Mouse (Mus musculus): Measurements from ENCODE around the gene Ubiad1.

Ubiad1 gene

GRCm38 (mm10) chr4:148444250-148444967 is at the start of gene Ubiad1:
Gene Ubiad1, minus strand, starts transcription at chr4:148444771.
- peak; percentile 92 to 97 for DNase-seq (ENCODE audit: inconsistent age in 2 of 2, low spot score in 1 of 2)

- peak in 1 of 2 experiments; percentile 65 for DNase-seq (ENCODE audit: inconsistent age in 2 of 2, low spot score in 1 of 2)
Measured at GRCm38 (mm10) chr4:148491448-148491847, 46.9 kb upstream of the Ubiad1 start.

GRCm38 (mm10) chr4:148490502-148490901 is 45.9 kb upstream of the Ubiad1 start:
- DNase-seq (ENCODE audit: inconsistent age in 2 of 2, low spot score in 1 of 2) = peak; percentile 51 to 79

- no peak for DNase-seq (ENCODE audit: inconsistent age in 2 of 2, low spot score in 1 of 2)
Measured at GRCm38 (mm10) chr4:148487841-148488240, 43.3 kb upstream of the Ubiad1 start.

- no peak for DNase-seq (ENCODE audit: inconsistent age in 2 of 2, low spot score in 1 of 2)
Measured at GRCm38 (mm10) chr4:148484511-148484910, 39.9 kb upstream of the Ubiad1 start.

- DNase-seq (ENCODE audit: inconsistent age in 2 of 2, low spot score in 1 of 2) = peak in 1 of 2 experiments; percentile 41
Measured at GRCm38 (mm10) chr4:148481557-148482168, 37.1 kb upstream of the Ubiad1 start.

GRCm38 (mm10) chr4:148480245-148480644 is 35.7 kb upstream of the Ubiad1 start:
- DNase-seq (ENCODE audit: inconsistent age in 2 of 2, low spot score in 1 of 2) = no peak

- DNase-seq (ENCODE audit: inconsistent age in 2 of 2, low spot score in 1 of 2) = no peak
Measured at GRCm38 (mm10) chr4:148473496-148473895, 28.9 kb upstream of the Ubiad1 start.

GRCm38 (mm10) chr4:148472436-148473174 is 28.0 kb upstream of the Ubiad1 start:
- peak in 1 of 2 experiments; percentile 75 for DNase-seq (ENCODE audit: inconsistent age in 2 of 2, low spot score in 1 of 2)

GRCm38 (mm10) chr4:148471363-148471806 is 26.8 kb upstream of the Ubiad1 start:
- no peak for DNase-seq (ENCODE audit: inconsistent age in 2 of 2, low spot score in 1 of 2)

GRCm38 (mm10) chr4:148469487-148470252 is 25.1 kb upstream of the Ubiad1 start:
- no peak for DNase-seq (ENCODE audit: inconsistent age in 2 of 2, low spot score in 1 of 2)

GRCm38 (mm10) chr4:148468396-148468795 is 23.8 kb upstream of the Ubiad1 start:
- no peak for DNase-seq (ENCODE audit: inconsistent age in 2 of 2, low spot score in 1 of 2)

GRCm38 (mm10) chr4:148466511-148467079 is 22.0 kb upstream of the Ubiad1 start:
- DNase-seq (ENCODE audit: inconsistent age in 2 of 2, low spot score in 1 of 2) = peak; percentile 47 to 84

- no peak for DNase-seq (ENCODE audit: inconsistent age in 2 of 2, low spot score in 1 of 2)
Measured at GRCm38 (mm10) chr4:148464869-148465268, 20.3 kb upstream of the Ubiad1 start.

GRCm38 (mm10) chr4:148464301-148464700 is 19.7 kb upstream of the Ubiad1 start:
- DNase-seq (ENCODE audit: inconsistent age in 2 of 2, low spot score in 1 of 2) = no peak

GRCm38 (mm10) chr4:148463208-148463960 is 18.8 kb upstream of the Ubiad1 start:
- DNase-seq (ENCODE audit: inconsistent age in 2 of 2, low spot score in 1 of 2) = peak in 1 of 2 experiments; percentile 80

GRCm38 (mm10) chr4:148462717-148463116 is 18.1 kb upstream of the Ubiad1 start:
- DNase-seq (ENCODE audit: inconsistent age in 2 of 2, low spot score in 1 of 2) = no peak

GRCm38 (mm10) chr4:148461772-148462171 is 17.2 kb upstream of the Ubiad1 start:
- DNase-seq (ENCODE audit: inconsistent age in 2 of 2, low spot score in 1 of 2) = no peak

GRCm38 (mm10) chr4:148460656-148461284 is 16.2 kb upstream of the Ubiad1 start:
- no peak for DNase-seq (ENCODE audit: inconsistent age in 2 of 2, low spot score in 1 of 2)
